In genomic region chr3:135491102-135491501, GRCm38 (mm10) we compare ENCODE assay signal across 24 mouse cellular contexts. TPM values are rescaled to one million over a fixed set of nuclear protein-coding genes. Genes with fewer than 3 reads are reported as not detected.
DNase-seq lines count a peak whose midpoint lies in the region; ATAC-seq lines count a peak whose summit lies in the region.
"Had no signal": no experiment of that assay in that cellular context is flagged by ENCODE, and none has a peak within 500 bp of the region (broad histone marks: within the 10 kb centered on the region; RNA-seq: fewer than 3 reads in every experiment).

No protein-coding gene starts in this region.

- peak; percentile 78 for DNase-seq in heart, adult 11 months
- DNase-seq in heart, postnatal 25 days (ENCODE audit: low spot score) = no peak
- no peak for DNase-seq in kidney, postnatal 14 days
- DNase-seq in midbrain, embryonic 11.5 days (ENCODE audit: low spot score, missing footprints) = peak; percentile 23
- DNase-seq in yolk sac, embryonic 10.5 days (ENCODE audit: low spot score) = peak; percentile 29
- DNase-seq: adrenal gland, postnatal 10 days; B cell, adult 2 months; cerebellum, adult 11 months; cerebellum, adult 8-10 months; cerebellum, postnatal 14 days; embryo, embryonic 11 days; gastrocnemius, adult 2 months; gastrocnemius, postnatal 25 days; heart, postnatal 4 days had no signal

- intact Hi-C loops in heart, postnatal 25 days (cut with DNase I) = no loop called here

- peak overlapping the region; percentile 87 for H3K27ac ChIP-seq in kidney, embryonic 16.5 days (ENCODE audit: low read length)
- no peak overlapping the region for H3K27ac ChIP-seq in midbrain, embryonic 11.5 days (ENCODE audit: low read depth, low read length)
- H3K27ac ChIP-seq in midbrain, embryonic 15.5 days = no peak overlapping the region
- H3K27ac ChIP-seq: embryonic facial prominence, embryonic 15.5 days; forebrain, embryonic 10.5 days; gastrocnemius, adult 2 months; heart, embryonic 13.5 days had no signal

- H3K27me3 ChIP-seq in kidney, embryonic 16.5 days (ENCODE audit: insufficient read depth, low read length) = no peaks in the 10 kb centered on the region
- no peaks in the 10 kb centered on the region for H3K27me3 ChIP-seq in midbrain, embryonic 11.5 days (ENCODE audit: control insufficient read depth, insufficient read depth, low read length)
- no peaks in the 10 kb centered on the region for H3K27me3 ChIP-seq in midbrain, embryonic 15.5 days (replicated peaks)
- H3K27me3 ChIP-seq: embryonic facial prominence, embryonic 15.5 days; heart, embryonic 13.5 days had no signal

- no peak overlapping the region for H3K9ac ChIP-seq in kidney, embryonic 16.5 days (replicated peaks; ENCODE audit: low read length)
- H3K9ac ChIP-seq in midbrain, embryonic 11.5 days (ENCODE audit: low read length) = no peak overlapping the region
- no peak overlapping the region for H3K9ac ChIP-seq in midbrain, embryonic 15.5 days
- H3K9ac ChIP-seq: embryonic facial prominence, embryonic 15.5 days; heart, embryonic 13.5 days had no signal

- no peaks in the 10 kb centered on the region for H3K36me3 ChIP-seq in kidney, embryonic 16.5 days (ENCODE audit: insufficient read depth, low read length)
- no peaks in the 10 kb centered on the region for H3K36me3 ChIP-seq in midbrain, embryonic 11.5 days (ENCODE audit: control insufficient read depth, insufficient read depth, low read length)
- H3K36me3 ChIP-seq in midbrain, embryonic 15.5 days (replicated peaks) = no peaks in the 10 kb centered on the region
- H3K36me3 ChIP-seq: embryonic facial prominence, embryonic 15.5 days; forebrain, embryonic 10.5 days had no signal

- no peak overlapping the region for H3K4me2 ChIP-seq in kidney, embryonic 16.5 days (replicated peaks; ENCODE audit: low read depth, low read length)
- H3K4me2 ChIP-seq in midbrain, embryonic 11.5 days = no peak overlapping the region
- no peak overlapping the region for H3K4me2 ChIP-seq in midbrain, embryonic 15.5 days
- H3K4me2 ChIP-seq: embryonic facial prominence, embryonic 15.5 days; heart, embryonic 13.5 days had no signal

- H3K4me1 ChIP-seq in kidney, embryonic 16.5 days (ENCODE audit: insufficient read depth, low read length) = peaks cover 17% of the 10 kb centered on the region; the same call in 1 of the 2 replicates
- H3K4me1 ChIP-seq in midbrain, embryonic 11.5 days (ENCODE audit: control insufficient read depth, insufficient read depth, low read length) = no peaks in the 10 kb centered on the region
- H3K4me1 ChIP-seq in midbrain, embryonic 15.5 days = no peaks in the 10 kb centered on the region
- H3K4me1 ChIP-seq: embryonic facial prominence, embryonic 15.5 days had no signal

- no peaks in the 10 kb centered on the region for H3K9me3 ChIP-seq in kidney, embryonic 16.5 days (ENCODE audit: low read length)
- H3K9me3 ChIP-seq in midbrain, embryonic 11.5 days (ENCODE audit: control insufficient read depth, low read length) = no peaks in the 10 kb centered on the region
- no peaks in the 10 kb centered on the region for H3K9me3 ChIP-seq in midbrain, embryonic 15.5 days
- H3K9me3 ChIP-seq: embryonic facial prominence, embryonic 15.5 days; forebrain, embryonic 10.5 days; G1E; heart, embryonic 13.5 days had no signal

- 78% methylated on average over 6 of the region's 6 CpGs for WGBS in kidney, embryonic 16.5 days
- WGBS in midbrain, embryonic 11.5 days = 89% methylated on average over 6 of the region's 6 CpGs
- WGBS in midbrain, embryonic 15.5 days = 89% methylated on average over 6 of the region's 6 CpGs

- no peak for ATAC-seq in kidney, embryonic 16.5 days (ENCODE audit: low FRiP score, low TSS enrichment)
- no peak for ATAC-seq in midbrain, embryonic 11.5 days (ENCODE audit: low FRiP score)
- no peak for ATAC-seq in midbrain, embryonic 15.5 days (replicated peaks)
- ATAC-seq in monocyte, adult 5-6 weeks (replicated peaks; ENCODE audit: insufficient number of reproducible peaks, low FRiP score, low TSS enrichment, poor library complexity, severe bottlenecking) = no peak
- ATAC-seq: CD4-positive, CD25-positive, alpha-beta regulatory T cell, adult 4 months; forebrain, embryonic 14.5 days had no signal

- H3K4me3 ChIP-seq in kidney, embryonic 16.5 days (ENCODE audit: low read length) = no peak overlapping the region
- no peak overlapping the region for H3K4me3 ChIP-seq in midbrain, embryonic 11.5 days (ENCODE audit: low read depth, low read length)
- no peak overlapping the region for H3K4me3 ChIP-seq in midbrain, embryonic 15.5 days
- H3K4me3 ChIP-seq: embryonic facial prominence, embryonic 15.5 days; erythroblast, embryonic 14.5 days; forebrain, embryonic 10.5 days; gastrocnemius, adult 2 months; heart, embryonic 13.5 days had no signal

RNA-seq across cellular contexts. Expression of gene Manba, which starts 5.7 kb away (rescaled TPM):
- 10 to 100 TPM; 18.4 to 18.8 TPM for total RNA-seq in heart, postnatal 25 days (2021)
- 36.5 and 39.6 TPM in 2 replicates for polyA plus RNA-seq in kidney, embryonic 16.5 days (2015; fragmentation: Nextera tagmentation; extraction: Ambion mirVana)
- 4.4 and 5.8 TPM in 2 replicates for polyA plus RNA-seq in midbrain, embryonic 11.5 days (2014; fragmentation: Nextera tagmentation; extraction: Ambion mirVana)
- 7.9 and 8.5 TPM in 2 replicates for polyA plus RNA-seq in midbrain, embryonic 15.5 days (2015; fragmentation: Nextera tagmentation; extraction: Ambion mirVana)
- total RNA-seq in monocyte, adult 5-6 weeks (2017) = 41.5 to 56.4 TPM (median 47.4 TPM) in 3 replicates
- polyA plus RNA-seq: erythroblast, embryonic 14.5 days had no signal

RNA-seq across cellular contexts. Expression of gene Ube2d3, which starts 53.2 kb away (rescaled TPM):
- 100 to 1,000 TPM; 338 to 361 TPM for total RNA-seq in heart, postnatal 25 days (2021)
- polyA plus RNA-seq in kidney, embryonic 16.5 days (2015; fragmentation: Nextera tagmentation; extraction: Ambion mirVana) = 524 and 536 TPM in 2 replicates
- polyA plus RNA-seq in midbrain, embryonic 11.5 days (2014; fragmentation: Nextera tagmentation; extraction: Ambion mirVana) = 693 and 733 TPM in 2 replicates
- polyA plus RNA-seq in midbrain, embryonic 15.5 days (2015; fragmentation: Nextera tagmentation; extraction: Ambion mirVana) = 329 and 339 TPM in 2 replicates
- total RNA-seq in monocyte, adult 5-6 weeks (2017) = 588 to 777 TPM (median 773 TPM) in 3 replicates

Comparison
In these comparisons a context has a peak if more than half of its experiments do, and no peak if none do; other contexts are left out.
1. DNase-seq: peak in heart, adult 11 months (single experiment), midbrain, embryonic 11.5 days (single experiment) and yolk sac, embryonic 10.5 days (single experiment); none in heart, postnatal 25 days (single experiment) and kidney, postnatal 14 days (single experiment).